Mouse (Mus musculus) liver, postnatal 0 days (tissue): ENCODE measurements around the gene Olfr304.
"Not testable (repeated sequence)": the region's sequence is repeated elsewhere in the genome, so short reads cannot be mapped to it uniquely, and the experiment has no call there.

Experiments used
- CTCF ChIP-seq: sonication (generic); IDR thresholded peaks from 2 replicates; pipeline ENCODE4 v1.5.1; 2016; ENCODE audit warnings: antibody characterized with exemption, low read depth
- EP300 ChIP-seq: IDR thresholded peaks from 2 replicates; pipeline ENCODE4 v1.6.1; 2016; ENCODE audit warnings: antibody characterized with exemption, low read depth, mild to moderate bottlenecking

DNA sequence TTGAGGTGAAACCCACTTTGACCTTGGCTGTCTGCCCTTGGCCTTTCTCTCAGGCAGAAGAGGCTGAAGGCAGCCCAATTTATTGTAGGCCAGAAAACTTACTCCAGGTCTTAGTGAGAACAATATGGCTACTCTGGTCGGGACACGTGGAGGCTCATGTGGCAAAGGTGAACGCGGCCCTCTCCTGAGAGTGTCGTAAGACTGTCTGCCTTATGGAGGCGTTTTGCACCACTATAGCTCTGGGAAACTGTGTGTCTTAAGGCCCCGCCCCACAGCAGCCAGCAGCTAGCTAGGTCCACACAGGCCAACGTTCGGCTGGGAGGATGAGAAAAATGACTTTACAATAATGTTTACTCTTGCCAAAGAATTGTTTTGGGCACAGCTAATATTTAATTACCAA, 40.2 kb downstream of the Olfr304 start:
- not testable (repeated sequence) for TF ChIP-seq CTCF, EP300
